Mouse (Mus musculus) brain, adult 10 weeks (tissue): ENCODE measurements around the gene Igtp. TPM values are rescaled to one million over a fixed set of nuclear protein-coding genes. Genes with fewer than 3 reads are reported as not detected.

ENCODE experiments used
- polyA plus RNA-seq: library from polyadenylated mRNA; stranded (reverse); fragments of 350-450 nt; fragmentation: Illumina TruSeq; extraction: RNeasy Lipid Tissue Mini Kit (QIAGEN cat#74804); gene quantifications from one replicate; pipeline ENCODE4 v1.2.3, GENCODE M21; 2015; ENCODE audit warnings: low read depth, low replicate concordance

Gene Igtp
- polyA plus RNA-seq = 6.6 TPM

DNA sequence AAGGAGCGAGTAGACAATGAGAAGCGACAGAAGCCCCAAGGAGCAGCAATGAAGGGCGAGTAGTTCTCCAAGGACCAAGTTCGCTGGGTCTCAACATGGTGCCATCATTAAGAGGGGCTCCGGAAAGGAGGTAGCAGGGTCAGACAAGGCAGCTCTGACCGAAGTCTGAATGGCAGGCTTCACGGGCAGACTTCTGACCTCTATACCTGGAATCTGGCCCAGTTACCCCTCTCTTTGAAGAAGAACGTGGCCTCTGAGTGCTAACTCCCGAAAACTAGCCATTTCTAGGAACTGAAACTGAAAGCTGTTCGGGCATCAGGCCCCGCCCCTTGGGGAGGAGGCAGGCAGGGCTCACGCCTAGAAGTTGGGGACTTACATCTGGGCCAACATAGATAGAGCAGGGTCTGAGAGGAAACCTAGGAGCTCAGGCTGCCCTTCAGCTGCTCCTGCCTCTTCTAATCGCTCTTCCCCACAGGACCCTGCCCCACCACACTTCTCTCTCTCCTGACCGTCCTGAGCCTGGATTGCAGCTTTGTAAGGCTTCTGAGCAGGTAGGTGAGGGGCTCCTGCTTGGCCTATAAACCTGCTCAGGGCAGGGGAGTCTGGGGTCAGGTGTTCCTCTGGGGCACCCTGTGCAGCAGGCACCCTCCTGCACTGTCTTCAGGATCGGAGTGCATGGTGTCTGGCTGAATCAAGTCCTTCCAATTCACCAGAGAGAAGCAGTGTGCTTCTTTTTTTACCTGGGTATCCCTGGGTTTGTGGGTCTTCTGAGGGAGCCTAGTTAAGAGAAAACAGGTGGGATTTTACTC, at the start of gene Igtp, which contains the start of gene Irgm2:
Igtp (plus strand) TSS at position 328 of the 809 bp plus-strand sequence.
Irgm2 (plus strand) TSS at position 390 of the 809 bp plus-strand sequence.

DNA sequence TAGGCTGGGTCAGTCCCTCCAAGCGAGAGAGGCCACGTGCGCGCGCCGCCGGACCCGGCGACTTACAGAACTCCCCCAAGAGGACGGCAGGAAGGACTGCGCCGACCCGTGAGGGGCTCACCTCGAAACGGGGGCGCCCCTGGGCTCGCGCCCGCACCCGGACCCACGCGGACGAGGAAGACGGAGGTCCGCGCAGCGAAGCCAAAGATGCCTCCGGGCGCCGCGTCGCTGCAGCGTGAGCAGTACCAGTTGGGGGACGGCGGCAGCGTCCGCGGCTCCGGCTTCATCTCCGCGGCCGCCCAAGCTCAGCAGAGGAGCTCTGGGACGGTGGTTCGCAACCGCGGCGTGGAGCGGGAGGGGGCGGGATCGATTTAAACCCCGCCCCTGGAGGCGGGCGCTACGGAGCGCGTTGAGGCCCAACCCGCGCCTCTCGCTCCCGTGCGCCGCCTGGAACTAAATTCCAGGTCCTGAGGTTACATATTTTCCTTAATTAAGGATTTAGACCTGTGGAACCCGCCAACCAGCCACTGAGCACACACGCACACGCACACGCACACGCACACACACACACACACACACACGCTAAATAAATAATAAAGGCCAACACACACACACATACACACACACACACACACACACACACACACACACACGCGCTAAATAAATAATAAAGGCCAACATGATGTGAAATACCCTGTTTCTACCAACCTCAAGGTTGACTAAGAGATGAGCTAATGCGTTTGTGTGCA, 31.0 kb upstream of the Igtp start, which contains the start of gene Gemin5:
Gemin5 (minus strand) TSS at position 373 of the 749 bp plus-strand sequence.

GRCm38 (mm10) chr11:58171459-58172091, 27.8 kb upstream of the Igtp start, which contains the start of gene Mrpl22:
Gene Mrpl22 (plus strand): TSS chr11:58171661.

Other genes with a start within 250 kb of the Igtp start
- gene Larp1, start 190.5 kb upstream of the Igtp start, polyA plus RNA-seq = 44.1 TPM
- gene Gm12248, start 106.4 kb upstream of the Igtp start, polyA plus RNA-seq = not detected
- gene Cnot8, start 95.4 kb upstream of the Igtp start, polyA plus RNA-seq = 65.9 TPM
- gene Gemin5, start 31.0 kb upstream of the Igtp start, polyA plus RNA-seq = 10.2 TPM
- 69.5 TPM for gene Mrpl22, start 27.9 kb upstream of the Igtp start, polyA plus RNA-seq
- 3.0 TPM for gene Irgm2, start 62 bp downstream of the Igtp start, polyA plus RNA-seq
- gene 4930438A08Rik, start 75.2 kb downstream of the Igtp start, polyA plus RNA-seq = not detected
- 26.8 TPM for gene Zfp692, start 107.5 kb downstream of the Igtp start, polyA plus RNA-seq
- gene Zfp672, start 130.8 kb downstream of the Igtp start, polyA plus RNA-seq = 35.8 TPM
- 37.3 TPM for gene Sh3bp5l, start 131.2 kb downstream of the Igtp start, polyA plus RNA-seq
- gene Lypd8, start 179.5 kb downstream of the Igtp start, polyA plus RNA-seq = not detected
- gene 1810065E05Rik, start 221.6 kb downstream of the Igtp start, polyA plus RNA-seq = not detected
- not detected for gene Gm12253, start 233.0 kb downstream of the Igtp start, polyA plus RNA-seq